Mouse (Mus musculus) cortical plate, adult 2 months (tissue): ENCODE results near the gene Pid1.

Source experiments
- CTCF ChIP-seq: fragments of 200-500 bp; IDR thresholded peaks from 2 replicates; pipeline ENCODE4 v1.5.1; 2011; ENCODE audit warnings: mild to moderate bottlenecking, control low read depth, low read length; ENCODE audit not compliant: insufficient read depth; ENCODE audit errors: extremely low read depth
- POLR2A ChIP-seq: fragments of 200-500 bp; IDR thresholded peaks from 2 replicates; pipeline ENCODE4 v1.6.1; 2011; ENCODE audit warnings: mild to moderate bottlenecking, low read length, control low read depth; ENCODE audit not compliant: insufficient read depth; ENCODE audit errors: extremely low read depth

GRCm38 (mm10) chr1:84408873-84409272, 44.9 kb upstream of the Pid1 start:
- TF ChIP-seq POLR2A (no peak), CTCF (no peak)
